Mouse (Mus musculus) lung, postnatal 10 days (tissue): ENCODE measurements around the gene Mmd2.
A peak's percentile ranks its signal among the peaks of the same experiment; 100 is the strongest.

Source experiments
- DNase-seq: peaks from one replicate; pipeline ENCODE4 v3.0.0; 2021

The Mmd2 gene

DNA sequence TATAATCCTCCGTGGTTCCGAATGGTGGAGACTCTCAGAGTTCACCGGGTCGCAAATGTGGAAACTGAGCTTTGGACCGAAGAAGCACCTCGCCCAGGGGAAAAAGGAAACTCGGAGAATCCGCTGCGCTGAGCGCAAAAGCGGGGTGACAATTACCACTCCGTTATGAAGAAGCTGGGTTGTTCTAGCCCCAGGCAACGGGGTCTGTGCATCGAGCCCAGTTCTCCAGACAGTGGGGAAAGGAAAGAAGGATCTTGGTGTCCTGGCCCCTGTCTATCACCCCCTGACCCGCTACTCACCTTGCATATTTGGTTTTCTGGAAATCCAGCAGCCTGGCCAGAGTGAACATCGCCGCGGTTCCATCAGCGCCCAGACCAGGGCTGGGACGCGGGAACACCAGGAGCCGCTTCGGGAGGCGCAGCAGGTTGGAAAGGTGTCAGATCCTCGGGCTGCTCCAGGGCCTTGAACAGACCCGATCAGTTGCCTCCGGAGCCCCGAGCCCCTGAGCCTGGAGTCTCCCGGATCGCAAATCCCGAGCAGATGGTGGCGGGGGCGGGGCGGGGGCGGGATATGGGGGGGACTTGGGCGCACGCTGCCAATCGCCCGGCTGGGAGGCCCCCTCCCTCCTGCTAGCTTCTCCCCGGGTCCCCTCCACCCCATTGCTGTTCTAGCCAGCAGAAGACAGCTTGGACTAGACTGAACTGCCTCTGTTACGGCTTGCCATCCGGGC, at the start of gene Mmd2:
Mmd2 (minus strand) TSS at position 542 of the 730 bp plus-strand sequence.
- DNase-seq: peak; percentile 2

DNA sequence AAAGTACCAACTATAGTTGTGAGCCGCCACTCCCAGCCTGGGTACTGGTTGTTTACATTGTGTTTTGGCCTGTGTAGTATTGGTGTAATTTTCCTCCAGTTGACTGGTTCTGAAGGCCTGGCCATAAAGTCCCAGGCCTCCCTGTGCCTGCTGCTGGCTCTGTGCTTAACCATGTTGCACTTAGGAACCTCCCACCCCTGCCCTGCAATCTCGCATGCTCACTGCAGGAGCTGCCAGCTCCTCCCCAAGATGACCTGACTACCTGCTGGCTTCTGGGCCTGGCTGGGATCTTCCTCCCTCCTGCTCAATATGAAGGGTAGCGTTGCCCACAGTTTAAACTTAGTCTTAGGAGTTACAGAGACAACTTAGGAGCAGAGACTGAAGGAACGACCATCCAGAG, 43.7 kb upstream of the Mmd2 start:
- no peak for DNase-seq

GRCm38 (mm10) chr5:142650794-142651497, 42.3 kb upstream of the Mmd2 start:
- no peak for DNase-seq

GRCm38 (mm10) chr5:142650390-142650789, 41.8 kb upstream of the Mmd2 start:
- DNase-seq: peak; percentile 13

DNA sequence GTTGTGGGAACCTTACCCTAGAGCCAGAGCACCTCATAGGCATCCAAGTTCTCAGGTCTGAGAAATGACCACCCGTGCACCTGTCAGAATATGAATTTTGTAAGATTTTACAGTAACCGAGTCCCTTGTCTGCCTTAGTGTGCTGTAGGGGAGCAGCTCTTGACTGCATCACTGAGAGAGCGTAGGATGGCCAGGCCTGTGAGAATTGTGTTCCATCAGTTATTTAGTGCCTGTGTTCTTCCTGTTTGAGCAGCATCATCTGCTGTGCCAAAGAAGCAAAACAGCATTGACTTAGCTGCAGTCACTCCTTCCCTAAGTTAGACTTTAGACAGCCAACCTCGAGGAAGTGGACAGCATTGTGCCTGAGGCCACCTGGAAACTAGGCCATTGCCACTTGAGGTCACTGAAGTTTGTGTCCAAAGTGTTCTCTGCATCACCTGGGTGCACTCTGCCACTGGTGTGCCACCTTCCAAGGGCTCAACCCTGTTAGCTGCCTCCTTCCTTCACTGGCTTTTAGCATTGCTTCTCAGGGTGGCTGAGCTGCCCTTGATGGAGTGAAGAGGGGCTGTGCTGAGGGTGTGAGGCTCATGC, 41.0 kb upstream of the Mmd2 start:
- no peak for DNase-seq

GRCm38 (mm10) chr5:142648162-142648561, 39.6 kb upstream of the Mmd2 start:
- no peak for DNase-seq

DNA sequence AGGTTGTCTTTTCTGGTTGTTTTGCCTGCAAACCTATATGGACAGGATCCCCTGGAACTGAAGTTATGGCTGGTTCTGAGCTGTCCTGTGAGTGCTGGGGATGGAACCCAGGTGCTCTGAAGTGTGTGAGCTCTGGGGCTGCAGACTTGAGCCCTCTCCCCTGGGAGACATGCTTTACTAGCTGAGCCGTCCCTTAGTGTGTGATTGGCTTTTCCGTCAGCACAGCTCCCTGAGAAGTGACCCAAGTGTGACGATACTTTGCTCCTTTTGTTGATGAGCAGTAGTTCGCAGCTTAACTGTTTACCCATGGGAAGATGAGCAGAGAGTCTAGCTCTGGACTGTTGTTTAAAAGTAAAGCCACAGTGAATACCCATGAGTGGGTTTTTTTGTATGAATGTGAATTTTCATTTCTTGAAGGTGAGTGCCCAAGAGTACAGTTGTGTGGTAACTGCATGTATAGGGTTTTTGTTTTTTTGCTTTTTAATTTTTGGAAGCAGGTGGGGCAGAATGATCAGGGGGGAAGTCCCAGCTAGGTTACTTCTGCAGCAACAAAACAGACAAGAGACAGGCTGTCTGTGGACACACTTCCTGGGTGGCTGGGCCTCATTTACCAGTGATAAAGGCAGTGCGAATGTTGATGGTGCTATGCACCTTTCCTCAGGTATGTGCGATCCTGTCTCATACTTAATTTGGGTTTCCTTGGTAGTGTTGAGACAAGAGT, 32.9 kb upstream of the Mmd2 start:
- DNase-seq: no peak

- DNase-seq: no peak
Measured at GRCm38 (mm10) chr5:142640088-142640487, 31.5 kb upstream of the Mmd2 start.

- no peak for DNase-seq
Measured at GRCm38 (mm10) chr5:142637823-142638222, 29.2 kb upstream of the Mmd2 start.

DNA sequence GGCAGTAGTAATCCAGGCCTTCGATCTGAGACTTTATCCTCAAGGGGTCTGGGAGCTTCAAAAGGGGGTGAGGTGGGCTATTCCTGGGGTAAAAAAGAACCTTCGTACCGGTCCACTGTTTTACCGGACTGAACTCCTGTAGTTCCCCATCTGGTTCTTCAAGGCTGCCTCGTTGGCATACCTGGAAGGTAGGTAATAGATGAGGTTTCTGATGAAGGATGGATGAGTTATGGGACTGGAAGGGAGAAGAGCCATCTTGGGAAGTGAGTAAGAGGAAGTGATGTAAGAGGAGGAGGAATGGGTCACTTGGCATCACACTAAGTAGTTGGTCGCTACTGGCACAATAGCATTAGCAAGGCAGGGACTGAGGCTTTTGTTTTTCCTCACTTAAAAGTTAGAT, 21.6 kb upstream of the Mmd2 start:
- peak; percentile 36 for DNase-seq

GRCm38 (mm10) chr5:142629663-142630025, 21.0 kb upstream of the Mmd2 start:
- no peak for DNase-seq

DNA sequence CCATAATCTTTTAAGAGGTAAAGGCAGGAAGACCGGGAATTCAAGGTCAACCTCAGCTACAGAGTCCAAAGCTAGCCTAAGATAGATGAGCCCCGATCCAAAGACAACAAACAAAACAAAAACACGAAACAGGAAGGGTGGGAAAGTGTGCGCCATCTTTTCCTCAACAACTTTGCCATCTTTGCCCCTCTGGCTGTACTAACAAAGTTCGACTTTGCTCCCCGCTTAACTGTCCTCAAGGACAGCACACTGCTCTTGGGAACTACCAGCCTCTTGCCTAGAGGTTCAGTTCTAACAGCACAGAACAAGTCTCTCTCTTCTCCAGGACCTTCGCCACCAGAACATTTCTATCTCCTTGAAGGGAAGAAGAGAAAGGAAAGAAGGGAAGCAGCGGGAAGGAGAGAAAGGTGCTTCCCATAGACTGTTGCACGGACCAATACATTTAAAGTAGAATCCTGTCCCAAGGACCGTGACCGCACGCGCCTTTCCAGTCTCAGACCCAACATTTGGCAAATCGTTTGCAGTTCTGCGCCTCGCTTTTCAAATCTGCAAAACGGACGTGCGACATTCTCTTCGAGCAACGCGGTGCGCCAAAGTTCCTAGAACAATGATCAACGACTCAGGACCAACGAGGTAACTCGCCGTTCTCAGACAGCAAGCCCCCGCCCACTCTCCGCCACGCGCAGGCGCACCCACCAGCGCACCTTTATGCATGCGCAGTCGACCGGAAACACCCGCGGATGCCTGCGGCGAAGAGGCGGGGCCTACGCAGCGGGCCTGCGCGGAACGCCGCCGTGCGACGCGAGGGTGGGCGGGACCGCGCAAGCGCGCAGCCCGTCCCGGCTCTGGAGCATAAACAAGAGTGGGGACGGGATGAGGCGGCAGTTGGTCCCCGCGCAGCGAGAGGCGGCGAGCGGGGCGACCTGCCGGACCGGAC, 20.4 kb upstream of the Mmd2 start:
- peak; percentile 97 for DNase-seq

GRCm38 (mm10) chr5:142627398-142627797, 18.8 kb upstream of the Mmd2 start, which contains the start of gene Wipi2:
TSS of gene Wipi2 (plus strand) at chr5:142627698.
- DNase-seq: no peak

DNA sequence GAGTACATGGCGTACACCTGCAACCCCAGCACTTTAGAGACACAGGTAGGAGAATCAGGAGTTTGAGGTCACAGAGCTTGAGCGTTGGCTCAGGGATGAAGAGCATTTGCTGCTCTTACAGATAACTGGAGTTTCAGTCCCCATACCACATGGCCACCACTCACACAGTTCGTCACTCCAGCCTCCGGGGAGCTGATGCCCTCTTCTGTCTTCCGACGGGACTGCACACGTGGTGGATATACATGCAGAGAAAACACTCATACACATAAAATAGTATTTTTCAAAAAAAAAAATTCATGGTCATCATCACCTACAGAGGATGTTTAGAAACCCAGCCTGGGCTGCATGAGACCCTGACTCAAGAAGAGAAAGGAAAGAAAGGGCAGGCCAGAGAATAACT, 14.5 kb upstream of the Mmd2 start:
- DNase-seq: no peak

- no peak for DNase-seq
Measured at GRCm38 (mm10) chr5:142622134-142622533, 13.5 kb upstream of the Mmd2 start.

DNA sequence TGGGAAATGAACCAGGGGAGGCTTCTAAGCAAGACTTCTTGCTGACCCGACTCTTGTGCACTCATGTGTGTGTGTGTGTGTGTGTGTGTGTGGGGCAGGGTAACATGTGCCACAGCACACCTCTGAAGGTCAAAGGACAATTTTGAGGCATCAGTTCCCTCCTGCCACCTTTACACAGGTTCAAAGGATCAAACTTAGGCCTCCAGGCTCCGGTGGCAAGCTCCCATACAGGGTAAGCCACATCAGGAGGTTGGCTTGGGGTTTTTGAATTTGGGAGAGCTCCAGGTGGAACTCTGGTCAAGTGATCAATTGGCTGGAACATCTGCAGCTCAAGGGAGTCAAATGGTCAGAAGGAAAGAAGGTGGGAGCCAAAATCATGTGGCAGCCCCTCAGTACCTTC, 12.8 kb upstream of the Mmd2 start:
- no peak for DNase-seq

DNA sequence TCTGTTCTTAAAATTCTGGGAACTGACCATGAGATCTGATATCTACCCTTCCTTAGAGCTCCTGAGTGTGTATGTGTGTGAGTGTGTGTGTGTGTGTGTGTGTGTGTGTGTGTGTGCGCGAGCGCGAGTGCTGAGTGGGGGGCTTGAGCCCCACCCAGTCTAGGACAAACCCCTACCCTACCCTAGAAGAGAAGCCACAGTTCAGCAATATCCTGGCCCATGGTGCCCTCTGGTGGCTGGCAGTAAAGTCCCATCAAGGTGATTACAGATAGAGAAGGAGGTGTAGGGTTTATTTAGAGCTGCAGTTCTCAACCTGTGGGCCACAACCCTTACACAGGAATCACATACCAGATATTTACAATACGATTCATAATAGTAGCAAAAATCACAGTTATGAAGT, 11.3 kb upstream of the Mmd2 start:
- peak; percentile 26 for DNase-seq

DNA sequence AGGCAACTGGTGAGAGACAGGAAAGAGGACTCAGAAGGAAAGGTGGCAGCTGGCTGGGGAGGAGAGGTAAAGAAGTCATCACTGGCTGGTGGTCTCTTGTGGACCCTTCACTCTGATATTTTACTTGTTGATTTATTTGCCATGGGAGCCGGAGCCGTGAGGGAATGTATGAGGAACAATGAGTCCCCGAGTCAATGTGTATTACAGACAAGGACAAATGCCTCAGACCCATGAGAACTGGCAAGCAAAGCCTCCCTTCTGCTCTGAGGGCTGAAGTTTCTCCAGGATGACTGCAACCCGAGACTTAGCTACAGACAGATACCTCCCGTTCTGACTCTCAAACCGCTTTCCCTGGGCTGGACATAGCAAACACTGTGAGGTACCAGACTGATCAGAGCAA, 7.7 kb upstream of the Mmd2 start:
- DNase-seq: no peak

DNA sequence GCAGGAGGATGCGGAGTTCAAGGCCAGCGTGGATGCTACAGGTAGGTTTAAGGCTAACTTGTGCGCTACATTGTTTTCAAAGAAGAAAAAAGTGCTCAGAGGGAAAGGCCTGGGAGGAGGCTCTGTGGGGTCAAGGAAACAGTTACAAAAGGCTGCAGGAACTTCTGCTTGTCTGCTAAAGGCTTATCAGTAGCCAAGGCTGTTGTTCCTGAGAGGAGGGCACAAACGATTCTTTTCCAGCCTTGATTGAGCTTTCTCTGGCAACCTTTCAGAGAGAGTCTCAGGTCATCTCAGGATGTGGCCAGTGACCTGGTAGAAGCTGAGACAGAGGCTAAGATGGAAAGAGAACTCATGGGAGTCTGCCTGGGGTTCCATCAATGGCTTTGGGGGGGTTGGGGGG, 7.0 kb upstream of the Mmd2 start:
- DNase-seq: no peak

- DNase-seq: no peak
Measured at GRCm38 (mm10) chr5:142614513-142614912, 5.9 kb upstream of the Mmd2 start.

GRCm38 (mm10) chr5:142610362-142610761, 1.8 kb upstream of the Mmd2 start:
- DNase-seq: no peak

GRCm38 (mm10) chr5:142608989-142609325, 357 bp upstream of the Mmd2 start:
- DNase-seq: no peak

DNA sequence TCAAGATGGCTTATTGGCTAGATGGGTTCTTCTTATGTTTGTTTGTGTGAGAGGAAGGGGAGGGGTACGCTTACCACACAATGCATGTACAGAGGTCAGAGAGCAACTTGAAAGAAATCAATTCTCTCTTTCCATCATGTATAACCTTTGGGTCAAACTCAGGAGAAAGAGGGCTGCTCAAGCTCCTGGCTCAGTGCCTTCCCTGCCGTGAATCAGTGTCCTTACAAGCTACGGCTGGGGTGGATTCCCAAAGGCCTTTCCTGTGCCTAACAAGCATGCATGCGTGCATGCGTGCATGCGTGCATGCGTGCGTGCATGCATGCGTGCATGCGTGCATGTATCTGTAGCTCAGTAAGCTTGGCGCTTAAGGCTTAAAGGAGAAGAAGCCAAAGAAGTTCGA, 3.3 kb downstream of the Mmd2 start:
- no peak for DNase-seq
